Mouse (Mus musculus): Measurements from ENCODE around the gene Grm5.

GRCm38 (mm10) chr7:88159542-88160241 is 575.7 kb downstream of the Grm5 start:
- TF ChIP-seq CTCF (IDR thresholded peaks at IDR 0.05; ENCODE audit: control insufficient read depth, insufficient read depth, insufficient read length) (no peak), MYOG (IDR thresholded peaks at IDR 0.05; ENCODE audit: control insufficient read depth, extremely low read depth, insufficient read length) (no peak), MAX (IDR thresholded peaks at IDR 0.05) (no peak)

Data from C2C12 (cell line).